Mouse (Mus musculus): ENCODE measurements around the gene Slc30a2. TPM values are rescaled to one million over a fixed set of nuclear protein-coding genes. Genes with fewer than 3 reads are reported as not detected.
"Not testable (repeated sequence)": the region's sequence is repeated elsewhere in the genome, so short reads cannot be mapped to it uniquely, and the experiment has no call there.

Gene Slc30a2
- total RNA-seq, 2 experiments from 2014 or later: 3.8 to 22.3 TPM

- DNase-seq: no peak
- intact Hi-C loops (cut with DNase I): no loop called here
These were observed 10.8 kb downstream of the Slc30a2 start for GRCm38 (mm10) chr4:134353527-134354409.

DNA sequence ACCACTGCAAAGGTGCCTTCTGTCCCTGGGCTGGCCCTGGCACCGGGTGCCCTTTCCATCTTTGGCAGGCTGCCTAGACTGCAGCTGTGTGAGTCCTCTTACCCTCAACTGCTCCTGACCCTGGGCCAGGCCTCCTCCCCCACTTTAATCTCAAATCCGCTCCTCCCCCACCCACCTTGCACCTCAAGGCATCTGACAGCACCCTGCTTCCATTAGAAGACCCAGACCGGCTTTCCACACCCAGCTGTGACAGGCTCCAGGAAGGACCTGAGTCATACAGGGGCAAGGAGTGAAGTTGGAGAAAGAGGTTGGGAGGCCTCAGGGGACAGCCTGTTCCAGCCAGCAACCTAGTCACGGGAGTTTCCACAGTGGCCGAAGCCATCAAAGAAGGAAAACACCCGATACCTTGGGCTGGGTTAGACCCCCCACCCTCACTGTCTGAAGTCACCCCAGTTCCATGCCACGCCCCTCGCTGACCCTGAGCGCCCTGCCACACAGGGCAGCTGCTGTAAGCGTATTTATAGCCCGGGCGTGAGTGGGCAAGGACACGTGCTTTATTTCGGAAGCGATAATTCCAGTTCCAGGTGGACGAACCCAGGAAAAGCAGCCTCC lies 13.0 kb downstream of the Slc30a2 start:
- intact Hi-C loops (cut with DNase I): loop anchor here (5.0 kb wide), 1 partner anchor 39 kb away; the partner anchor contains the start of gene Trim63
- DNase-seq: peak; percentile 66 to 78

- intact Hi-C loops (cut with DNase I): loop anchor here (5.0 kb wide), 1 partner anchor 40 kb away; the partner anchor contains the start of gene Trim63
- peak; percentile 52 to 55 for DNase-seq
These were observed 13.8 kb downstream of the Slc30a2 start for GRCm38 (mm10) chr4:134356591-134357460.

DNA sequence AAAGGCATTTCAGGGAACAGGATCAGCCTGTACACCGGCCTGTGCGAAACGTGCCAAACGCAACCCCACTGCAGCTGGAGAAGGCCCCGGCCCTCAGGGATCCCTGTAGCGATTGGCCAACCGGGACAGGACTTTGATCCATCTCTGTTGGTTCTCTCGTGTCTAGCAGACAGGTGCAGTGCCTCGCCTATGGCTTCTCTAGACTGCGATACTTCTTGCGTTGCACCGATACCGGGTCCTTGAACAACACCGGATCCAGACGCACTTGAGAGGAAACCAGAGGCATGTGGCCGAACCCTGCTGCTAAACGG lies 14.4 kb downstream of the Slc30a2 start:
- intact Hi-C loops (cut with DNase I): loop anchor here (5.0 kb wide), 1 partner anchor 40 kb away; the partner anchor contains the start of gene Trim63
- DNase-seq: no peak

DNA sequence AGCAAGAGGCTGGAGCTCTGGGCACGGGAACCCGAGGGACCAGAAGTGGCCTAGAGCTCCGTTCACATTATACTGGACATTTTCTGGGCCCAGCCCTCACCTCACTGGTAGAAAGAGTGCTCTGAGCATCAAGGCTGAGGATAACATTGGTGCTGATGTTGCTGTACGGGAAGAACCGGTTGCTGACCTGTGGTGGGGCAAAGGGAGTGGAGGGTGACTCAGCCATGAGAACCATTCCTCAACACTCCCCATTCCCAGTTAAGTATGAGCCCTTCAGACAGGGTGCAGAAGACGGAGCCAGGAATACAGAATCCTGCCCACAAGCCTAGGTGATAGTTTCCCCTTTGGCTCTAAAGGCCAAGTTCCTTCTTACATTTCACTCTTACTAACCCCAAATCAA lies 16.7 kb downstream of the Slc30a2 start:
- no peak for DNase-seq
- intact Hi-C loops (cut with DNase I): loop anchor here (5.0 kb wide), 1 partner anchor 42 kb away; the partner anchor contains the start of gene Trim63

DNA sequence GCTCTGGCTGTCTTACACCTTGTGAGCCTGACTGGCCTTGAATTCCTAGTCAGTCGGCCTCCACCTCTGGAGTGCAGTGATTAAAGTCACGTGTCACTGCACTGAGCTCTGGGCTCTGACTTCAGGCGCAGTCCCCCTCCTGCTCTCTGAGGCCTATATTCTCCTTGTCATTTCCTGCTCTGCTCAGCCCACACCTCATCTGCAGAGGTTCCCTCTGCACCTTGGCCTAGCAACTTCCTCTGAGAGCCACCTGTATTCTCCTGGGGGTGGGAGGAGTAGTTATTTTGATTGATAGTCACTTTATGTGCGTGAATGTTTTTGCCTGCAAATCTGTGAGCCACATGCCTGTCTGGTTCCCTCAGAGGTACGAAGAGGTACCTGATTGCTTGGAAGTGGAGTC lies 18.2 kb downstream of the Slc30a2 start:
- intact Hi-C loops (cut with DNase I): no loop called here
- DNase-seq: no peak

GRCm38 (mm10) chr4:134362124-134362523 lies 19.1 kb downstream of the Slc30a2 start:
- intact Hi-C loops (cut with DNase I): no loop called here
- no peak for DNase-seq

DNA sequence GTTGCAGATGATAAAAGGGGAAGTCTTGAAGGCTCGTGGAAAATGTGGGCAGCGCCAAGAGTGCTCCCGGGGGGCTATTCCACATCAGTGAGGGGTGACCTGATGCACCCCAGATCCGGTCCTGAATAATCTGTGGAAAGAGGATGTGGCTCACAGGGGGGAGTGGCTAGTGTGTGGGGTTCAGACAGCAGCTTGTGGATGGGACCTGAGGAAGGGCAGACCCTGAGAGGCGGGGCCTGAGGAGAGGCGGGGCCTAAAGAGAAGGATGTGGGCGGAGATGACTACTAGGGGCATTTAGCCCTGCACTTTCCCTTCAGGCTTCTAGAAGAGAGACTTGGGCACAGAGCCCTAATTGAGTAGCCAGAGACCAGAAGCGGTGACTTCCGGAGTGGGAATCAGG lies 19.6 kb downstream of the Slc30a2 start:
- DNase-seq: no peak
- intact Hi-C loops (cut with DNase I): no loop called here

- DNase-seq: no peak
- intact Hi-C loops (cut with DNase I): no loop called here
These were observed 22.3 kb downstream of the Slc30a2 start for GRCm38 (mm10) chr4:134365280-134365679.

GRCm38 (mm10) chr4:134370649-134371221 lies 27.8 kb downstream of the Slc30a2 start:
- no peak for DNase-seq
- intact Hi-C loops (cut with DNase I): loop anchor here (5.0 kb wide), 1 partner anchor 123 kb away; the partner anchor contains the start of genes Gm30191 and Zfp593

DNA sequence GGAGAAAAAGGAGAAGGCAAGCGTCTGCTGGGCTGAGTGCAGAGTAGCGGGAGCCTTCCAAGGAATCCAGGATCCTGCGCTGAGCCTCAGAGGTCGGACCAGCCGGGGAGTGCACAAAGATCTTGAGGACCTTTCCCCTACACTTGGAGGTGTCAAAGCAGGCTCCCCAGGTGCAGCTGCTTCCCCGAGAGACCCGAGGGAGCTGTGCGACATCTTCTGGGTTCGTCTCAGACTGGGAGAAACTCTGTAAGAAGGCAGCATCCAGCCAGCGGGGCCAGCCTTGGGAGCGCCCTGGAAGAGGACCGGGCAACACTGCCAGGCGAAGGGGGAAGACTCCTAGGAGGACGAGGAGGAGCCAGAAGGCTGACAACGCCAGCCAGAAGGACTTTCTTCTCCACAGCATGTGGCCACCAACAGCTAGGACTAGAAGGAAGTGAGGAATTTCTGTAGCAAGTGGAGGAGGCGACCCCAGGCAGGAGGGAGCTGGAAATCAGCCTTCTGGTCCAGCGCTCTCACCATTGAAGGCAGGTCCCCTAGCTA lies 28.4 kb downstream of the Slc30a2 start:
- intact Hi-C loops (cut with DNase I): loop anchor here (5.0 kb wide), 1 partner anchor 124 kb away; the partner anchor contains the start of genes Gm30191 and Zfp593
- no peak for DNase-seq

- intact Hi-C loops (cut with DNase I): loop anchor here (5.0 kb wide), 1 partner anchor 125 kb away; the partner anchor contains the start of genes Gm30191 and Zfp593
These were observed 29.3 kb downstream of the Slc30a2 start for GRCm38 (mm10) chr4:134372294-134372747.

GRCm38 (mm10) chr4:134373295-134373694 lies 30.3 kb downstream of the Slc30a2 start:
- intact Hi-C loops (cut with DNase I): loop anchor here (5.0 kb wide), 1 partner anchor 126 kb away; the partner anchor contains the start of genes Gm30191 and Zfp593
- no peak for DNase-seq

More at GRCm38 (mm10) chr4:134372294-134372747, 29.3 kb downstream of the Slc30a2 start:
- peak; percentile 57 to 72 for DNase-seq

DNA sequence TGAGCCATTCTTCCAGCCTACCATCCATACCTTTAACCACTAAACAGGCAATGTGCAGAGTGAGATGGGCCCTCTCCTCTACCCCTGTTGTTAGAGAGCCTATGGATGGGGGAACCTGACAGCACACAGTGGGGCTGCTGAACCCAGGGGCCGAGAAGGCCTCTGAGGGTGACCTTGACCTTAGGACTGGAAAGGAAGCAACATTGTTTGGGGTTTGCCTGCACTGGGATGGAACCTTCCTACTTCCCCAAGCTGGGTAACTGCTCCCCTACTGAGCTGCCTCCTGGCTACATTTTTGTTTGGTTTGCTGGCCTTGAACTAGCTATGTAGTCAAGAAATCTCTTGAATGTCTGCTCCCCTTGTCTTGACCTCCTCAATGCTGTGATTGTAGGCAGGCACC lies 31.3 kb downstream of the Slc30a2 start:
- intact Hi-C loops (cut with DNase I): loop anchor here (5.0 kb wide), 1 partner anchor 127 kb away; the partner anchor contains the start of genes Gm30191 and Zfp593
- no peak for DNase-seq

- intact Hi-C loops (cut with DNase I): loop anchor here (5.0 kb wide), 2 partner anchors 111 to 191 kb away; partner anchors contain the start of gene Cep85
- no peak for DNase-seq
These were observed 35.2 kb downstream of the Slc30a2 start for GRCm38 (mm10) chr4:134378089-134378615.

DNA sequence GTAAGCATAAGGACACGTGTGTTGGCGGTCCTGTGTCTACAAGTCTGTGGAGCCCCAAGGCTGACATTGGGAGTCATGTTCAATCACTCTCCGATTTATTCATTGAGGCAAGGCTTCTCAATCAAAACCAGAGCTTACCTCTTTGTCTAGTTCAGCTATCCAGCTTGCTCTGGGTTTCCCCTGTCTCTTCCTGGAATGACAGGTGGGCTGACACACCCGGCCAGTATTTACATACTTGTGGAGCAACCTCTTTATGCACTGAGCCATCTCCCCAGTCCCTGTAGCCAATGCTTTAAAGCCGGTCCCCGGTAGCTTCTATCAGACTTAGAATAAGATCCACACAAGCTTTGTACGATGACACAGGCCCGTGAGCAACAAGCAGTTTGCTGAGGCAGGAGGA lies 36.5 kb downstream of the Slc30a2 start:
- no peak for DNase-seq
- intact Hi-C loops (cut with DNase I): loop anchor here (5.0 kb wide), 2 partner anchors 112 to 192 kb away; partner anchors contain the start of gene Cep85

DNA sequence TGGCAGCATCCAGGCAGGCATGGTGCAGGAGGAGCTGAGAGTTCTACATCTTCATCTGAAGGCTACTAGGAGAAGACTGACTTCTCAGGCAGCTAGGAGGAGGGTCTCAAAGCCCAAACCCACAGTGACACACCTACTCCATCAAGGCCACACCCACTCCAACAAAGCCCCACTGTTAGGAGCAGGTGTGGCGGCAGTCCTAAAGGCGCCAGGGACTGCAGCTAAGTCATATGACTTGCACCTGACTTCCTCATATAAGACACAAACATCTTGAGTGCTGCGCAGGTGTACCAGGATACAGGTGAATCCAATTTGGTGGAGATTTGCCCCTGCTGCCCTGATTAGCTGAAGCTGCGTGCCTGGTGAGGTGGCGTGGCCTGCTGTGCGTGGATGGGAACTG lies 40.8 kb downstream of the Slc30a2 start, which contains the start of gene Extl1:
Gene Extl1 (minus strand): TSS at position 101 of the 400 bp plus-strand sequence.
- intact Hi-C loops (cut with DNase I); DNase-seq: not testable (repeated sequence)

- intact Hi-C loops (cut with DNase I): no loop called here
- DNase-seq: no peak
These were observed 44.3 kb downstream of the Slc30a2 start for GRCm38 (mm10) chr4:134387268-134387667.

DNA sequence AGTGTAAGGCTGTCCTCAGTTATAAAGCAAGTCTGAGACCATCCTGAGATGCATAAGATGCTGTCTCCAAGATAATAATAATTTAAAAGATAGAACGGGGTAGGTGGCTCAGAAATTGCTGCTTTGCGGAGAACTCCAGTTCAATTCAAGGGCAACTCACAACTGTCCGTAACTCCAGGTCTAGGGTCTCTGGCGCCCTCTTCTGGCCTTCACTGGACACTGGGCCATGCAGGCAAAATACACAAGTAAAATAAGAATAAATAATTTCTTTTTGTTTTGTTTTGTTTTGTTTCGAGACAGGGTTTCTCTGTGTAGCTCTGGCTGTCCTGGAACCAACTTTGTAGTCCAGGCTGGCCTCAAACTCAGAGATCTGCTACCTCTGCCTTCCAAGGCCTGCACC lies 45.4 kb downstream of the Slc30a2 start:
- DNase-seq: peak in 1 of 2 experiments; percentile 48
- intact Hi-C loops (cut with DNase I): loop anchor here (2.0 kb wide), 1 partner anchor 126 kb away; no protein-coding TSS in a partner anchor

Data from gastrocnemius, postnatal 36 days (tissue).